Mouse (Mus musculus): Measurements from ENCODE around the gene Ubl3.

Gene Ubl3

DNA sequence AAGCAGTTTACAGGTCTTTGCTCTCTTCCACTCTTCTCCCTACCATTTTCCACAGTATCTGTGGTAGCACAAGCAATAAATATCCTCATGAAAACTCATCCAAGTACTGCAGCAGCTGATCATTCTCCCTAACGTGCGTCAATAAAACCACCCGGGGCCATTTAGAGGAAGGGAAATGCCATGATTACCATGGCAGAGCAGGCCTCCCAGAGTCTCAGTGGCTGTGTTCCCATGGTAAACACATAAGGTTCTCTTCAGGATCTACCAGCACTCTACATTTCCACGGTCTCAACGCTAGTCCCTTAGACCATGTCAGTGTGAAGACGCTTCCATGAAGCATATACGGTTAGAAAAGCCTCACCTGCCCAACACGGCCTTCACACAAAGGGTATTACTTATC is 26.0 kb downstream of the Ubl3 start:
- no peak for DNase-seq (ENCODE audit: low read depth)

- peak; percentile 29 for DNase-seq (ENCODE audit: low read depth)
These were observed 29.2 kb downstream of the Ubl3 start for GRCm38 (mm10) chr5:148523202-148523971.

GRCm38 (mm10) chr5:148522378-148522777 is 30.2 kb downstream of the Ubl3 start:
- DNase-seq (ENCODE audit: low read depth): no peak

DNA sequence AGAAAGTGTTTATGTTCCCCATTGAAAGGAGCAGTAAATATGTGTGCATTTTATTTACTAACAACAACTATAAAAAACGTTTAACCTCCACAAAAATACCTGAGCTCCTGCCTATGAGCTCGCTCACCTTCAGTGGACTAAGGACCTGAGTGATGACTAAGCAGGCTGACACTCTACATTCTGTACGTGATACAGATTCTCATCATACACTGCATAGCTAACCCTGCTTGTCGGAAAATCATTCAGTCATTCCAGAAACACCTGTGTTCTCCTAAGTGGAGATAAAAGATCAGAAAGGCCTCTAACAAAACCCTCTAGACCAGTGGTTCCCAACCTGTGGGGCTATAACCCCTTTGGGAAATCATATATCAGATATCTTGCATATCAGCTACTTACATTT is 35.1 kb downstream of the Ubl3 start:
- no peak for DNase-seq (ENCODE audit: low read depth)

GRCm38 (mm10) chr5:148512042-148512640 is 40.4 kb downstream of the Ubl3 start:
- no peak for DNase-seq (ENCODE audit: low read depth)

- DNase-seq (ENCODE audit: low read depth): no peak
These were observed 42.3 kb downstream of the Ubl3 start for GRCm38 (mm10) chr5:148510265-148510664.

- DNase-seq (ENCODE audit: low read depth): peak; percentile 63
These were observed 42.9 kb downstream of the Ubl3 start for GRCm38 (mm10) chr5:148509731-148510130.

- DNase-seq (ENCODE audit: low read depth): peak; percentile 46
These were observed 43.5 kb downstream of the Ubl3 start for GRCm38 (mm10) chr5:148508901-148509604.

DNA sequence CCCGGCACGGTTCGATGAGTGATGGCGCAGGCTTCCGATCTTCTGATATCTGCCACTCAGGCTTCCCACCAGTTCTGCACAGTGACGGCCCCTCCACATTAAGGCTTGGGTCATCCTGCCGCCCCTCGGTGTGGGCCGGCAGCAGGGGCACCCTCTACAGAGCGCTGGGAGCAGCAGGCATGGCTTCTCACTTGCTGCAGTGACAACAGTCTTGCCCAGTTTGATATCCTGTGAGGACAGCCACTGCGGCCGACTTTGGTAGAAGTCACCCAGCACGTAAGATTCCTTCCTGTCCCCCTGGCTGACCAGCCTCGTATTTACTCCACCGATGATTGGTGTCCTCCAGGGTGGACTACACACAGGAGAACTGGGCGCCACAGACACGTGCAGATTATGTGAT is 47.2 kb downstream of the Ubl3 start:
- DNase-seq (ENCODE audit: low read depth): no peak

DNA sequence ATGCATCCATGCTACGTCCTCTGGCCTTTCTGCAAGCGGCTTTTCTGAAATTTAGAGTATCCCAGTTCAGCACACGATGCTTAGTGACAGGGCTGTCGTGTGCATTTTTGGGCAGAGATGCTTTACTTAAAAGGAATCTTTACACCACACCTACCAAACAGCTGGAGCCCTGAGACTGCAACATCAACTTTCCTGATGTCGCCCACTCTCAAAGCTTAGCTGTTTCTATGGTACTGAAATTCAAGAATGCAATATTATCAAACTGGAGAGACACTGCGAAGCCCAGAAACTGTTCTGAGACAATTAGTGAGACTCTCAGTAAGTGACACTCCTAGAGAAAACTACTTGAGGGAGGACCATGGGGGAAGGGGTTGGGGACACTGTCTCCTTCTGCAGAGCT is 50.4 kb downstream of the Ubl3 start:
- DNase-seq (ENCODE audit: low read depth): no peak

DNA sequence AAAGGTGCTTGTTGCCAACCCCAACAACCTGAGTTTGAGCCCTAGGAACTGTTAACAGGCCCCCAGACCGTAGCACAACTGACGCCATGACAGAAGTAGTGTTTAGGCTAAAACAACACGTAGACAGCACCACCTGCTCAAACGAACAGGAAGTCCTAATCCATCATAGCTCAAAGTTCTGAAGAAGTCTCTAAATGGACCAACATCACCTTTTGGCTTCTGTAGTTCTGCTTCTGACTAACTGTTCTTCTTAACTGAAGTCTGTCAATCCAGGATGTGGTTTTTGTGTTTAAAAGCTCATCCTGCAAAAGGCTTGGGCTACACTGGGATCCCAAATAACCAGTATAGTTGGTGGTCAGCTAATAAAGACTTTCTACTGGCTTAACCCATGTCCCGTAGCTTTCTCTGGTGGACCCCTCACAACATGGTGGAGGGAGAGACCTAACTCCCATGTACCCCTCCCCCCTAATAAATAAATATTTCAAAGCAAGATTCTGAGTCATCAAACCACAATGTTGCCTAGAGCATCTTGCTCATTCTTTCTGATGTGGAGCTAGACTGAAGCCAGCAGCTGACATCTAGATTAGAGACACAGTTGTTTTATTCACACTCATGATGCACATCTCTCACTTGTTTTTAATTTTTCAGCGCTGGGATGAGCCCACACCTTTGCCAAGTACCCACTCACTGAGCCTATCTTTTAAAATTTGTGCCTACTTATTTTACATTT is 51.2 kb downstream of the Ubl3 start:
- DNase-seq (ENCODE audit: low read depth): peak; percentile 82

GRCm38 (mm10) chr5:148500516-148500915 is 52.1 kb downstream of the Ubl3 start:
- peak; percentile 51 for DNase-seq (ENCODE audit: low read depth)

DNA sequence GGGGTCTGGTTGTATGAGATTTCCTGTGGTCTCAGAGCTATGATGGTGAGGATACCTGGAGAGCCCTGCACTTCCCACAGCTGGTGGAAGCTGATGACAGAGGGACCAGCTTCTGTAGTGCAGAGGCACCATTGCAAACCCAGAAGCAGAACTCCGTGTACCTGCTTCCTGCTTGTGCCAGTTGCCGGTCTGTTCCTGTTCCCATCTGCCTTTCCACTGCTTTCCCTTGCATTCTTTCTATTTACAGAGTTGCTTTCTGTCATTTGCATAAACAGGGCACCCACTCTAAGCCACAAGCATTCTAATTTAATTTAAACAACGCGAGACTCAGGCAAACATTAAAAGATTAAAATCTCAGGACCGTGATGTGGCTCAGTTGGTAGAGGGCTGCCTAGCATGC is 53.0 kb downstream of the Ubl3 start:
- DNase-seq (ENCODE audit: low read depth): peak; percentile 40

DNA sequence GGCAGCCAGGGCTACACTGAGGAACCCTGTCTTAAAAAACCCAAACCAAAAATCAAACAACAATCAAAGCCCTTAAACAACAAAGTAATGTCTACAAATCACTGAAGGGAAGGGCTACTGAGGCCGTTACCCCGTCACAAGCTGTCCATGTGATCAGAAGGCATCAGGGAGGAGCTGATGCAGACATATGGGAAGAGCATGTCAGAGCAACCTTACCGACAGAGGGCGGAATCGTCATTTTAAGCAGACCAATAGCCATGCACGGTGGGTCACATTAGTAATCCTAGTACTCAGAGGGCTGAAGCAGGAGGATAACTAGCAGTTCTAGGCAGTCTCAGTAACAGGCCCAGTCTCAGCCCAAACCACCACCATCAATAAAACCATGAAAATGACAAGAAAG is 56.6 kb downstream of the Ubl3 start:
- peak; percentile 40 for DNase-seq (ENCODE audit: low read depth)

DNA sequence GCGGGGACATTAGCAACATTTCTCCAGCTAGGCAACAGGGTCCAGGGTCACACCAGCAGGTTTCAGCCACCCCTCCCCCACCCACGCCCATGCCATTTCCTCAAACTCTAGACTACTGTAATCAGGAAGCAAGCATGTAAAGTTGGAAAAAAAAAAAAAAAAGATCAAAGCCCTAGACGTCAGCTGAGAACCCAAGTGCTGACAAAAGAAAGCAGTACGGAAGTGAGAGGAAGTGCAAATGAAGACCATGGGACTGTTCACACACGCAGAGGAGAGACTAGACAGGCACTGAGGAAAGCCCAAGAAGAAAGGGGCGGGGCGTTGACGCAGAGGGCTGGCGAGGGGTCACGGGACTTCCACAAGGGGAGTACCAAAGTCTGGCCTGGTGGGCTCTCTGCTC is 57.4 kb downstream of the Ubl3 start:
- peak; percentile 93 for DNase-seq (ENCODE audit: low read depth)

DNA sequence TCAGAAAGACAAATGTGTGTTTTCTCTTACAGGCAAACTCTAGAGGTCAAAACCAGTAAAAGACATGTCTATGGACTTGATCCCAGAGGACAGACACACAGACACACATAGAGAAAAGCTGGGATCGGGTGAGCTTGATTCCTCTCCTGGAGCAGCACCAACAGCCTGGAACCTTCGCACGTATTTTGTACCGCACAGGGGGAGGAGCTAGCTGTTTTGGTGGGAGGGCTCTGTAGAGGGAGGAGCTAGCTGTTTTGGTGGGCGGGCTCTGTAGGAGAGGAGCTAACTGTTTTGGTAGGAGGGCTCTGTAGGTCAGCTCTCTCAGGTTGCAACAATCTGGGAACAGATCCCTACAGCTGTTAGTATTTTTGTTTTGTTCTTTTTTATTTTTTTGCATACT is 58.3 kb downstream of the Ubl3 start:
- DNase-seq (ENCODE audit: low read depth): peak; percentile 53

DNA sequence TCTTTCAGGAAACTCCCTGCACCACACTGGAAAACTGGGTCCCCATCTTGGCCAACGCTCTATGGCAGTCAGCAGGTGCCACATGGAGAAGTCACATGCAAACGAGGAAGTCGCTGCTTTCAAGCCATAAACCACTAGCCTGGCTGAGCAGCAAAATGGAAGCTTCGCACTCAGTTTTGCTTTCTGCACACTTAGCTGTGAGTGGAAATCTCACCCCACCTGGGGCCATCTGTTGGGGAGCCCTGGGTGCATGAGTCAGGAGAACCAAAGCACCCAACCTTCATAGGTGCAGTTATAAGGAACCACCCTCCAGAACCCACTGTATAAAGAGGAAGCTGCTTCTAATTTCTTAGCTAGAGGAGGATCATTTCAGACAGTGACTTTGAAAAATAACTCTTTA is 59.6 kb downstream of the Ubl3 start:
- DNase-seq (ENCODE audit: low read depth): peak; percentile 42

- DNase-seq (ENCODE audit: low read depth): no peak
These were observed 62.2 kb downstream of the Ubl3 start for GRCm38 (mm10) chr5:148490391-148490790.

DNA sequence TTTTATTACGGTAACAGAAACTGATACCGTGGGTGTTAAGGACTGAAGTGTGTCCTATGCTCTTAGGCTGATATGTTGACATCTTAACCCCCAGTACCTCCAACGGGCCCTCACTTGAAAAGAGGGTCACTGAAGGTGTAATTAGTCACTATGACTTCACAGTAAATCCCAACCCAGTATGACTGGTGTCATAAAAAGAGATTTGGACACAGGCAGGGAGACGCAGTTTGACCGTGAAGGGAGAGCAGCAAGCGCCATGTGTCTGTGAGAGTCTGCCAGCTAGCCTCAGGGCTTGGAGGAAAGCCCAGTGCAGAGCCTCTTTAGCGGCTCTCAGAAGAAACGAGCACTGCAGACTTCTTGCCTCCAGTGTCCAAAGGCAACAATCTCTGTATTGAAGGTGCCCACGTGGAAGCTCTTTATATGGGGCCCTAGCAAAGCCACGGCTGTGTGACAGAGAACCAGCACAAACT is 62.8 kb downstream of the Ubl3 start:
- DNase-seq (ENCODE audit: low read depth): no peak

DNA sequence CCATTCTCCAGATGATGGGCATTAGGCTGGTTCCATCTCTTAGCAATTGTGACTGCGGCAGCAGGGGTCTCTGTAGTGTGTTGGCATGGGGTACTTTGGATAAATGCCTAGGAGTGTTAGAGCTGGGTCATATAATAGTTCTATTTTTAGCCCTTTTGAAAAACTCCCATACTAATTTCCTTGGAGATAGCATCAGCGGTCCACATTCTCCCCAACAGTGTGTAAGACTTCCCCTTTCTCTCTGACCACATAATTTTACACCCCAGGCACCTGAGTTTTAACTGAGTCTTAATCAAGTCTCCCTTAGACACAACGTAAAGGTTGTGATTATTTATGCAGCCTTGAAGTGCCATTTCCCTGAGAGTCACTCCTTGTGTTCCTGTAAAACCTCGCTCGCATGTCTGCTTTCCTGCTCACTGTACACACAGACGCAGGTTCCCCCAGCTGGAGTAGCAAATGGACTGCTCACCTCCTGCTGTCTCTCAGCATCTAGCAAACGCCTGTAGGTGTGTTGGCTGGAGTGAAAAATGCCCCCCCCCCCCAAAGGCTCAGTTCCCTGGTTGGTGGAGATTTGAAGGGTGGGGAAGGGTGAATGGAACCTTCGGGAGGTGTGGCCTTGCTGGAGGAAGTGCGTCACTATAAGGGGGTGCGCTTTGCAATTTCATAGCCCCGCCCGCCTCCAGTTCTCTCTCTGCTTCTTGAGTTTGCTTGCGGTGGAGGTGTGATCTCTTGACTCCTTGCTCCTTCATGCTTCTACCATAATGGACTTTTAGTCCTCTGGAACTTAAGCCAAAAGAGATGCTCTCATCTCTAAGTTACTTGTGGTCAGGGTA is 63.5 kb downstream of the Ubl3 start:
- peak; percentile 92 for DNase-seq (ENCODE audit: low read depth)

DNA sequence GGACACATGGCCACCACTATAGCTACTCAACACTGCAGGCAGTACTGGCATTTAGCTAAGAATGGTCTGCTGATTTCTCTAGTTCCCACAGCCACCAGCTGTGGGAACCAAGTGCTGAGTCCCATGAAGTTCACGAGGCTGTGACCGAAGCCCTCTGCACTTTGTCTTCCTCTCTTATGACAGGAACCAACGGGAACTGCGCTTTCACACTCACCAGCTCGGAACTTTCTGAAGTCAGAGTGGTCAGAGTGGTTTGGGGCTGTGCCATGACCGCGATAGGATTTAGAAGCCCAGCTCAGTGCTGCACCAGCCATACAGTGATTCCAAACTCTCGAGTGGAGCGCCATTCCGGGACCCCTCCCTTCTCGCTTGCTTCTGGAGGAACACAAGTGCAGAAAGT is 66.4 kb downstream of the Ubl3 start:
- no peak for DNase-seq (ENCODE audit: low read depth)

GRCm38 (mm10) chr5:148481745-148482144 is 70.8 kb downstream of the Ubl3 start:
- no peak for DNase-seq (ENCODE audit: low read depth)

Measured in induced T-regulatory cell, adult 2 months (primary cell).